Mouse (Mus musculus) E14TG2a.4 (cell line): Measurements from ENCODE around the gene Ube2f.

Experiments used
- CTCF ChIP-seq: conservative IDR thresholded peaks from 2 replicates; pipeline ENCODE4 v1.5.1; 2014; ENCODE audit warnings: low read length
- POU5F1 ChIP-seq: IDR thresholded peaks from 2 replicates; pipeline ENCODE4 v1.6.1; 2014; ENCODE audit warnings: low read length, borderline replicate concordance

DNA sequence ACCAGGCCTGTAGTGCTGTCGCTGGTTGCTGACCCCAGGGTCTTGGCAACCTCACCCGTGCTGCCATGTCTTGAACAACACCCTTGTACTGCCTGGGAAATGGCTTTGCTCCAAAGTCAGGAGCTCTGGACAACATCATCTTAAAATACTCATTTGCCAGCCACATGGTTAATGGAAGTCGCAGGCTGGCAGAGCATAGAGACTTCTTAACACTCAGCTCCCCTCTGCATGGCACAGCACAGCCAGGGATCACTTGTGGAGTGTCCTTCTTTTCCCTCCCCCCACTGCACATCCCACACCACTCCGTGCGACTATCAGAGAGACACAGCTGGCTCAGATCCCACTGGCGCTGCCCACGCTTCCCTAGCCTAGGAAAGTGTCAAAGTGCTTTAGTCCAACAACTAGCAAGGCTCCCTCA, 38.5 kb upstream of the Ube2f start:
- TF ChIP-seq CTCF (no peak), POU5F1 (no peak)
